ENCODE assay signal across 17 mouse cellular contexts in the genomic region with DNA sequence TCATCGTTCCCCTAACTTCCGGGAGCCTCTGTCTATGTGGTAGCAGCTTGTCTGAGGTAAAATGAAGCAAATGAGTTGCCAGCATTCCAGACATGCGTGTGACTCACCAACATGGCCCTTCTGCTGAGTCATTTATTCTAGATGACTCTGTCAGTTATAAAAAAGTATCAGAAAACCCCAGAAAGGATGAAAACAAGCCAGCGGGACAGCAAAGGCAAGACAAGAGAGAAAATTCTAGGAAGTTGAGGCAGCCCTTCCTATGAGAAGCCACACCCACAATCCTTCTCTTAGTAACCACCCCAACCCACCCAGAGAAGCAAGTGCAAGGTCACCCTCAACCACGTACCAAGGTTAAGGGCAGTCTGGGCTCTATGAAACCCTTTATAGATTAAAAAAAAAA. TPM values are rescaled to one million over a fixed set of nuclear protein-coding genes. Genes with fewer than 3 reads are reported as not detected.
A peak's percentile ranks its signal among the peaks of the same experiment; 100 is the strongest.
DNase-seq lines count a peak whose midpoint lies in the region; ATAC-seq and TF ChIP-seq lines count a peak whose summit lies in the region.
"Had no signal": no experiment of that assay in that cellular context is flagged by ENCODE, and none has a peak within 500 bp of the region (broad histone marks: within the 10 kb centered on the region; RNA-seq: fewer than 3 reads in every experiment).

No protein-coding gene starts in this region.

- peaks cover 14% of the 10 kb centered on the region for H3K4me1 ChIP-seq in heart, embryonic 10.5 days
- H3K4me1 ChIP-seq in embryonic fibroblast, embryonic 13.5 days (ENCODE audit: control insufficient read depth, insufficient read depth, low read length): peaks cover 9% of the 10 kb centered on the region
- 0 out of 2 replicates have a peak, but pooled peaks cover 3% of the 10 kb centered on the region for H3K4me1 ChIP-seq in hindbrain, embryonic 13.5 days (replicated peaks)

- H3K27me3 ChIP-seq in heart, embryonic 10.5 days (ENCODE audit: insufficient read depth, poor library complexity, severe bottlenecking): no peaks in the 10 kb centered on the region; the same call in 1 of the 2 replicates
- H3K27me3 ChIP-seq in hindbrain, embryonic 13.5 days: no peaks in the 10 kb centered on the region; the same call in 1 of the 2 replicates
- H3K27me3 ChIP-seq: hindbrain, embryonic 15.5 days; megakaryocyte, embryonic 14.5 days had no signal

- TF ChIP-seq POLR2A in embryonic fibroblast, embryonic 13.5 days (IDR thresholded peaks at IDR 0.05; ENCODE audit: low read depth, low read length): no peak

- ATAC-seq in hindbrain, embryonic 13.5 days (ENCODE audit: low FRiP score): no peak

- H3K9ac ChIP-seq in hindbrain, embryonic 13.5 days: no peak overlapping the region
- H3K9ac ChIP-seq: forebrain, embryonic 12.5 days; hindbrain, embryonic 15.5 days had no signal

- H3K4me2 ChIP-seq in hindbrain, embryonic 13.5 days: no peak overlapping the region
- H3K4me2 ChIP-seq: forebrain, embryonic 12.5 days; hindbrain, embryonic 15.5 days had no signal

- no peak for DNase-seq in heart, embryonic 10.5 days (ENCODE audit: low spot score)
- DNase-seq in heart, postnatal 36 days: no peak
- DNase-seq in 416B (ENCODE audit: low read depth): peak; percentile 4
- DNase-seq in MN1 (ENCODE audit: low spot score): peak; percentile 42
- DNase-seq in thymus, postnatal 0 days (ENCODE audit: low spot score): no peak
- no peak for DNase-seq in embryo, embryonic 10.5 days (ENCODE audit: low spot score)
- DNase-seq: heart, adult 11 months; lung, adult 18-20 months; thymus, postnatal 36 days had no signal

- H3K9me3 ChIP-seq in heart, embryonic 10.5 days: no peaks in the 10 kb centered on the region
- peaks cover 6% of the 10 kb centered on the region; the same call in 1 of the 2 replicates for H3K9me3 ChIP-seq in hindbrain, embryonic 13.5 days
- H3K9me3 ChIP-seq: hindbrain, embryonic 15.5 days; megakaryocyte, embryonic 14.5 days had no signal

- intact Hi-C loops in heart, postnatal 36 days (cut with DNase I): no loop called here

- H3K27ac ChIP-seq in heart, embryonic 10.5 days: peak overlapping the region; percentile 62; the same call in 1 of the 2 replicates
- H3K27ac ChIP-seq in embryonic fibroblast, embryonic 13.5 days (ENCODE audit: insufficient read depth, low read length): peak overlapping the region; percentile 70
- no peak overlapping the region for H3K27ac ChIP-seq in hindbrain, embryonic 13.5 days
- H3K27ac ChIP-seq: forebrain, embryonic 12.5 days; hindbrain, embryonic 15.5 days; left cerebral cortex, adult 2 months had no signal

- no peaks in the 10 kb centered on the region for H3K36me3 ChIP-seq in heart, embryonic 10.5 days
- H3K36me3 ChIP-seq in hindbrain, embryonic 13.5 days: no peaks in the 10 kb centered on the region
- H3K36me3 ChIP-seq: forebrain, embryonic 12.5 days; hindbrain, embryonic 15.5 days had no signal

- no peak overlapping the region for H3K4me3 ChIP-seq in heart, embryonic 10.5 days
- H3K4me3 ChIP-seq in embryonic fibroblast, embryonic 13.5 days (ENCODE audit: insufficient read depth, low read length): no peak overlapping the region
- H3K4me3 ChIP-seq in hindbrain, embryonic 13.5 days: no peak overlapping the region
- H3K4me3 ChIP-seq: forebrain, embryonic 12.5 days; hindbrain, embryonic 15.5 days; left cerebral cortex, adult 2 months; megakaryocyte, embryonic 14.5 days had no signal

- no peak for TF ChIP-seq CTCF in embryonic fibroblast, embryonic 13.5 days (IDR thresholded peaks at IDR 0.05; ENCODE audit: borderline replicate concordance, insufficient read depth, low read length)

- WGBS in heart, embryonic 10.5 days: 74% methylated on average over 5 of the region's 5 CpGs
- WGBS in hindbrain, embryonic 13.5 days: 88% methylated on average over 5 of the region's 5 CpGs

RNA-seq across cellular contexts. Expression of a gene that starts 8.7 kb away (rescaled TPM):
- not detected in 2 replicates for polyA plus RNA-seq in heart, embryonic 10.5 days (2016; fragmentation: Nextera tagmentation; extraction: Ambion mirVana)
- total RNA-seq in heart, postnatal 36 days (2021): not detected
- 0.19 TPM in 1 of 2 replicates, not detected in the other for polyA plus RNA-seq in embryonic fibroblast, embryonic 13.5 days (2011; ENCODE audit: insufficient read length, low read depth, missing spikeins)
- polyA plus RNA-seq in hindbrain, embryonic 13.5 days (2015; fragmentation: Nextera tagmentation; extraction: Ambion mirVana): 0.06 TPM in 2 replicates
- not detected in 2 replicates for polyA plus RNA-seq in thymus, postnatal 0 days (2015; fragmentation: Nextera tagmentation; extraction: Ambion mirVana)
- polyA plus RNA-seq: forebrain, embryonic 12.5 days; kidney, embryonic 14.5 days; stomach, embryonic 14.5 days had no signal

Comparison
In these comparisons a context has a peak if more than half of its experiments do, and no peak if none do; other contexts are left out.
1. DNase-seq: peak in 416B (single experiment) and MN1 (single experiment); none in heart, embryonic 10.5 days (single experiment), heart, postnatal 36 days (0 of 2), thymus, postnatal 0 days (single experiment) and embryo, embryonic 10.5 days (single experiment).